Comparison of ENCODE assay signal across 20 mouse cellular contexts in genomic region chr14:48877998-48878657, GRCm38 (mm10).
DNase-seq lines count a peak whose midpoint lies in the region; ATAC-seq and TF ChIP-seq lines count a peak whose summit lies in the region.
"Had no signal": no experiment of that assay in that cellular context is flagged by ENCODE, and none has a peak within 500 bp of the region (broad histone marks: within the 10 kb centered on the region; RNA-seq: fewer than 3 reads in every experiment).

No protein-coding gene starts in this region.

- H3K9me3 ChIP-seq in hindbrain, postnatal 0 days (ENCODE audit: low read length): no peaks in the 10 kb centered on the region
- no peaks in the 10 kb centered on the region for H3K9me3 ChIP-seq in hindbrain, embryonic 11.5 days (ENCODE audit: control insufficient read depth, low read length)
- 0 out of 2 replicates have a peak, but pooled peaks cover 4% of the 10 kb centered on the region for H3K9me3 ChIP-seq in kidney, embryonic 15.5 days (replicated peaks)
- 0 out of 2 replicates have a peak, but pooled peaks cover 3% of the 10 kb centered on the region for H3K9me3 ChIP-seq in midbrain, embryonic 13.5 days
- no peaks in the 10 kb centered on the region for H3K9me3 ChIP-seq in forebrain, embryonic 11.5 days (ENCODE audit: control insufficient read depth, low read length)
- H3K9me3 ChIP-seq: midbrain, embryonic 12.5 days had no signal

- H3K27me3 ChIP-seq in hindbrain, postnatal 0 days (ENCODE audit: insufficient read depth, low read length): no peaks in the 10 kb centered on the region
- H3K27me3 ChIP-seq in hindbrain, embryonic 11.5 days (ENCODE audit: control insufficient read depth, insufficient read depth, low read length): no peaks in the 10 kb centered on the region
- H3K27me3 ChIP-seq in kidney, embryonic 15.5 days: peaks cover 81% of the 10 kb centered on the region
- H3K27me3 ChIP-seq in midbrain, embryonic 13.5 days: peaks cover 19% of the 10 kb centered on the region
- peaks cover 3% of the 10 kb centered on the region; the same call in 1 of the 2 replicates for H3K27me3 ChIP-seq in forebrain, embryonic 11.5 days (ENCODE audit: control insufficient read depth, insufficient read depth, low read length)
- H3K27me3 ChIP-seq: heart, embryonic 13.5 days had no signal

- no peak overlapping the region for H3K9ac ChIP-seq in hindbrain, postnatal 0 days (replicated peaks; ENCODE audit: low read length)
- H3K9ac ChIP-seq in hindbrain, embryonic 11.5 days (ENCODE audit: low read depth, low read length): no peak overlapping the region
- H3K9ac ChIP-seq in kidney, embryonic 15.5 days: no peak overlapping the region
- no peak overlapping the region for H3K9ac ChIP-seq in midbrain, embryonic 13.5 days (replicated peaks)
- H3K9ac ChIP-seq in forebrain, embryonic 11.5 days (ENCODE audit: low read length): no peak overlapping the region
- H3K9ac ChIP-seq: forebrain, embryonic 13.5 days; heart, embryonic 13.5 days; midbrain, embryonic 12.5 days had no signal

- no peak overlapping the region for H3K4me3 ChIP-seq in hindbrain, postnatal 0 days (ENCODE audit: low read length)
- no peak overlapping the region for H3K4me3 ChIP-seq in hindbrain, embryonic 11.5 days (ENCODE audit: low read depth, low read length)
- H3K4me3 ChIP-seq in kidney, embryonic 15.5 days (replicated peaks): no peak overlapping the region
- H3K4me3 ChIP-seq in midbrain, embryonic 13.5 days (replicated peaks): no peak overlapping the region
- H3K4me3 ChIP-seq in forebrain, embryonic 11.5 days (ENCODE audit: low read depth, low read length): no peak overlapping the region
- H3K4me3 ChIP-seq: forebrain, embryonic 13.5 days; heart, embryonic 13.5 days; midbrain, embryonic 12.5 days had no signal

- no peaks in the 10 kb centered on the region for H3K36me3 ChIP-seq in hindbrain, postnatal 0 days (ENCODE audit: insufficient read depth, low read length)
- H3K36me3 ChIP-seq in hindbrain, embryonic 11.5 days (ENCODE audit: control insufficient read depth, insufficient read depth, low read length): no peaks in the 10 kb centered on the region
- H3K36me3 ChIP-seq in kidney, embryonic 15.5 days: no peaks in the 10 kb centered on the region
- H3K36me3 ChIP-seq in midbrain, embryonic 13.5 days: no peaks in the 10 kb centered on the region
- H3K36me3 ChIP-seq in forebrain, embryonic 11.5 days (ENCODE audit: control insufficient read depth, insufficient read depth, low read length): no peaks in the 10 kb centered on the region
- H3K36me3 ChIP-seq: heart, embryonic 13.5 days; midbrain, embryonic 12.5 days had no signal

- WGBS in hindbrain, postnatal 0 days: 77% methylated on average over 12 of the region's 12 CpGs
- WGBS in hindbrain, embryonic 11.5 days: 82% methylated on average over 12 of the region's 12 CpGs
- whole genome bisulfite sequencing in kidney, embryonic 15.5 days: 79% methylated on average over 12 of the region's 12 CpGs
- 78% methylated on average over 12 of the region's 12 CpGs for WGBS in midbrain, embryonic 13.5 days
- 85% methylated on average over 12 of the region's 12 CpGs for WGBS in forebrain, embryonic 11.5 days

- no peak for TF ChIP-seq CTCF in hindbrain, postnatal 0 days (IDR thresholded peaks at IDR 0.05; ENCODE audit: low read depth)

- no peak overlapping the region for H3K4me2 ChIP-seq in hindbrain, postnatal 0 days (ENCODE audit: low read depth, low read length)
- H3K4me2 ChIP-seq in hindbrain, embryonic 11.5 days (replicated peaks; ENCODE audit: low read depth, low read length): no peak overlapping the region
- H3K4me2 ChIP-seq in kidney, embryonic 15.5 days: no peak overlapping the region
- H3K4me2 ChIP-seq in midbrain, embryonic 13.5 days (replicated peaks): no peak overlapping the region
- H3K4me2 ChIP-seq in forebrain, embryonic 11.5 days (ENCODE audit: low read depth, low read length, severe bottlenecking): no peak overlapping the region
- H3K4me2 ChIP-seq: forebrain, embryonic 13.5 days; heart, embryonic 13.5 days; liver, embryonic 11.5 days; midbrain, embryonic 12.5 days had no signal

- no peak overlapping the region for H3K27ac ChIP-seq in hindbrain, postnatal 0 days
- no peak overlapping the region for H3K27ac ChIP-seq in hindbrain, embryonic 11.5 days (ENCODE audit: low read depth, low read length)
- no peak overlapping the region for H3K27ac ChIP-seq in kidney, embryonic 15.5 days
- H3K27ac ChIP-seq in midbrain, embryonic 13.5 days: no peak overlapping the region
- H3K27ac ChIP-seq in forebrain, embryonic 11.5 days (ENCODE audit: low read depth, low read length): no peak overlapping the region
- H3K27ac ChIP-seq: forebrain, embryonic 13.5 days; heart, embryonic 13.5 days; midbrain, embryonic 12.5 days had no signal

- H3K4me1 ChIP-seq in hindbrain, postnatal 0 days (ENCODE audit: insufficient read depth, low read length): no peaks in the 10 kb centered on the region
- H3K4me1 ChIP-seq in hindbrain, embryonic 11.5 days (replicated peaks; ENCODE audit: control insufficient read depth, insufficient read depth, low read length): no peaks in the 10 kb centered on the region
- H3K4me1 ChIP-seq in kidney, embryonic 15.5 days: no peaks in the 10 kb centered on the region
- peaks cover 17% of the 10 kb centered on the region for H3K4me1 ChIP-seq in midbrain, embryonic 13.5 days (replicated peaks)
- H3K4me1 ChIP-seq in forebrain, embryonic 11.5 days (replicated peaks; ENCODE audit: control insufficient read depth, insufficient read depth, low read length): peaks cover 3% of the 10 kb centered on the region; the same call in 1 of the 2 replicates

- DNase-seq in hindbrain, postnatal 0 days (ENCODE audit: low spot score): no peak
- no peak for DNase-seq in hindbrain, embryonic 11.5 days (ENCODE audit: low spot score)
- DNase-seq in kidney, adult 18-20 months: peak; percentile 70
- DNase-seq in thymus, postnatal 25 days: no peak
- DNase-seq in urinary bladder, adult 2 months (ENCODE audit: low spot score): no peak
- DNase-seq in forebrain, embryonic 11.5 days (ENCODE audit: low spot score): no peak
- DNase-seq: adrenal gland, postnatal 36 days; cerebellum, adult 9-11 months; heart, postnatal 4 days; layer of hippocampus, postnatal 36 days; lung, adult 2 months; lung, postnatal 4 days; spleen, adult 18-20 months had no signal

- ATAC-seq in hindbrain, postnatal 0 days: 0 out of 2 replicates have a peak, but pooled peaks have one; percentile 35
- no peak for ATAC-seq in hindbrain, embryonic 11.5 days (ENCODE audit: low FRiP score)
- ATAC-seq in kidney, embryonic 15.5 days (replicated peaks; ENCODE audit: low FRiP score): peak; percentile 93
- ATAC-seq in midbrain, embryonic 13.5 days: 0 out of 2 replicates have a peak, but pooled peaks have one; percentile 53
- ATAC-seq in forebrain, embryonic 11.5 days (replicated peaks; ENCODE audit: low FRiP score): no peak
- ATAC-seq: forebrain, embryonic 13.5 days; Patski had no signal

Comparison
In these comparisons a context has a peak if more than half of its experiments do, and no peak if none do; other contexts are left out.
1. ATAC-seq: peak in hindbrain, postnatal 0 days (single experiment), kidney, embryonic 15.5 days (single experiment) and midbrain, embryonic 13.5 days (single experiment); none in hindbrain, embryonic 11.5 days (single experiment) and forebrain, embryonic 11.5 days (single experiment).